Mouse (Mus musculus): ENCODE measurements around the gene Tmem164.

- TF ChIP-seq POLR2A (IDR thresholded peaks at IDR 0.05; ENCODE audit: insufficient read length, low read depth) (no peak), E2F4 (IDR thresholded peaks at IDR 0.05; ENCODE audit: insufficient read depth) (no peak), MYOG (IDR thresholded peaks at IDR 0.05; ENCODE audit: control insufficient read depth in 1 of 3, insufficient read depth in 1 of 3, insufficient read length in 2 of 3, low read depth in 2 of 3) (no peak), REST (IDR thresholded peaks at IDR 0.05; ENCODE audit: insufficient read depth, insufficient read length) (no peak), TCF12 (IDR thresholded peaks at IDR 0.05; ENCODE audit: insufficient read depth, poor library complexity, severe bottlenecking) (no peak), USF1 (IDR thresholded peaks at IDR 0.05; ENCODE audit: low read depth) (no peak), MYOD1 (IDR thresholded peaks at IDR 0.05; ENCODE audit: control insufficient read depth in 1 of 3, insufficient read length in 2 of 3, low read depth in 2 of 3) (no peak), POLR2AphosphoS2 (IDR thresholded peaks at IDR 0.05; ENCODE audit: insufficient read length, low read depth) (no peak), TCF3 (IDR thresholded peaks at IDR 0.05; ENCODE audit: insufficient read length, low read depth) (no peak), MAX (IDR thresholded peaks at IDR 0.05; ENCODE audit: low read depth) (no peak), CEBPB (IDR thresholded peaks at IDR 0.05; ENCODE audit: insufficient read depth, poor library complexity, severe bottlenecking) (no peak)
These were observed 92.5 kb downstream of the Tmem164 start for GRCm38 (mm10) chrX:142773658-142774057.

All from myocyte (in vitro differentiated cells).